Mouse (Mus musculus) thymus, adult 2 months (tissue): ENCODE results near the gene Sorcs3.

Source experiments
- CTCF ChIP-seq: fragments of 200-500 bp; IDR thresholded peaks from 2 replicates; pipeline ENCODE4 v1.5.1; 2012; ENCODE audit warnings: mild to moderate bottlenecking, control low read depth, low read length, moderate library complexity, borderline replicate concordance; ENCODE audit not compliant: control insufficient read depth, poor library complexity, insufficient read depth; ENCODE audit errors: extremely low read depth
- POLR2A ChIP-seq: fragments of 200-500 bp; IDR thresholded peaks from 2 replicates; pipeline ENCODE4 v1.6.1; 2012; ENCODE audit warnings: mild to moderate bottlenecking, low read length, control low read depth, moderate library complexity; ENCODE audit not compliant: control insufficient read depth, poor library complexity, insufficient read depth; ENCODE audit errors: extremely low read depth

DNA sequence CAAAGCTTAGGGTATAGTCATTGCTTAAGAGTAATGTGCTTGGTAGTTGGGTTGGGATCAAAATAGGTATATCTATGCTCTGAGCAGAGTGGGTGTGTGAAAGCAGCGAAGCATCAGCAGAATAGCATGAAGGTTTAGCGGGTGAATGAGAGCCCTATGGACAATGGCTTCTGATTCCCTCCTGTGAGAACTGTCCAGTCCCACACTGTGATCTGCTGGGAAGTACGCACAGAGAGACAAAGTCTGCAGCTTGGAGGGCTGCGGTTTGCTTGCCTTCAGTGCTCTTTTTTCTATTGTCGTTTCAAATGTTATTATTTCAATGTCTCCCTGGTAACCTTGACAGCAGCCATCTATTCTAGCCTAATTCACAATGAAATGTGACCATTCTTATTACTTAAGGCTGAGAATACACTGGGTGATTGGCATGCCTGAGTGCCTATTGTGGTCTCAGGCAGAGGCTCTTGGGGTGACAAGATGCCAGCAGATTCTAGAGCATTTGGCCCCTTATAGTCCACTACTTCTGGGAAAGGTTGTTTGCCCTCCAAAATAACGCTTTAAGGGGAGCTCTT lies 520.1 kb downstream of the Sorcs3 start:
- TF ChIP-seq POLR2A (no peak), CTCF (no peak)
